Mouse (Mus musculus): ENCODE results near the gene Zfp994. TPM values are rescaled to one million over a fixed set of nuclear protein-coding genes. Genes with fewer than 3 reads are reported as not detected.
A peak's percentile ranks its signal among the peaks of the same experiment; 100 is the strongest.
"Not testable (repeated sequence)": the region's sequence is repeated elsewhere in the genome, so short reads cannot be mapped to it uniquely, and the experiment has no call there.

Zfp994 gene
- 1 to 10 TPM; 5.0 TPM for total RNA-seq (2021)
- long read RNA-seq, experiment 1, full-length matches to known transcripts: 2 of 4 reads
- long read RNA-seq, experiment 1, partial matches to known transcripts: 1 of 4 reads
- long read RNA-seq, experiment 1, other reads (novel, unspliced or antisense): 1 of 4 reads
- long read RNA-seq, experiment 2, full-length matches to known transcripts: 2 of 6 reads
- long read RNA-seq, experiment 2, partial matches to known transcripts: 0 of 6 reads
- long read RNA-seq, experiment 2, other reads (novel, unspliced or antisense): 4 of 6 reads

GRCm38 (mm10) chr17:22225422-22226012 lies at the start of gene Zfp994:
Zfp994 (minus strand) TSS chr17:22225616.
- DNase-seq (ENCODE audit: low spot score in 2 of 2): peak; percentile 98 to 99
- intact Hi-C loops (cut with DNase I): loop anchor here (10.0 kb wide), 1 partner anchor 89 kb away; the partner anchor contains the start of gene CT030661.1

DNA sequence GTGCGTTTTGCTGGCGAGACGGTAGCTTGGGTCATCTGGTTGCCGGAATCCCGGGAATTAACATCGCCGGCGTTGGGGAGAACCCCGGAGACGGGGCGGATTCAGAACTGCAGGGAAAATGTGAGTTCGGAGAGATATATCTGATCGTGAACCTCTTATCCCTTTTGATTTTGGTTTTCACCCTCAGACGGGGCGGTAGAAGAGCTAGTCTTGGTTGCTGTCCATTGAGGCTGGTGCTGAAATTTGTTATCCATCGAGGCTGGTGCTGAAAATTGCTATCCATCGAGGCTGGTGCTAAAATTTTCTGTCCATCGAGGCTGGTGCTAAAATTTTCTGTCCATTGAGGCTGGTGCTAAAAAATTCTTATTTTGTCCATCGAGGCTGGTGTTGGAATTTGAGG lies 5.3 kb upstream of the Zfp994 start:
- DNase-seq (ENCODE audit: low spot score in 2 of 2); intact Hi-C loops (cut with DNase I): not testable (repeated sequence)

- DNase-seq (ENCODE audit: low spot score in 2 of 2): peak in 1 of 2 experiments; percentile 5
- intact Hi-C loops (cut with DNase I): loop anchor here (10.0 kb wide), 1 partner anchor 90 kb away; the partner anchor contains the start of gene CT030661.1
Observed at GRCm38 (mm10) chr17:22225015-22225414, 401 bp downstream of the Zfp994 start.

DNA sequence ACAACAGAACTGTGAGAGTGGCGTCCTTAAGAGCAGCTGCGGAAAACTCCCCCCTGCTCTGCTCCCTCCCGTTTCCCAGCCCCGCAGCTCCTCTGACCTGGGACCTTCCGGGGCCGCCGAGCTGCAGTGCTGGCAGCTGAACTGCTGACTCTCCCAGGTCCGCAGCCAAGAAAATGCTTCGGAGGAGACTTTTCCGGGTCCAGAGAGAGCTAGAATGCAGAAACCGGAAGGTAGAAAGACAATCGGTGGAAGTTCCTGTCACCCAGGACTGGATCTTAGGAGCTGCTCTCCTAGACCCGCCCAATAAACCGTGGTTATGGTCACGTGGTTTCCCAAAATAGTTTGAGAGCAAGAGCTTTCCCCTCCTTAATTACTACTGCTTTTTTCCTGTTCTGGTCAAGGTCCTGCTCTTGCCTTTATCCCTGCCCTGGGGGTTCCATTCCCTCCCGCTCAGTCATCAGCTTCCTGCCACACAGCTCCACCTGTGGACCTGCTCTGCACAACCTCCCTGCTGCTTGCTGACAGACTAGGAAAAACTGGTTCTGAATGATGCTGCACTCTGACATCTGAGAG lies 59.6 kb downstream of the Zfp994 start, which contains the start of gene Zfp947:
Zfp947 (minus strand) TSS at position 469 of the 573 bp plus-strand sequence.
- intact Hi-C loops (cut with DNase I): not testable (repeated sequence)
- peak; percentile 3 to 4 for DNase-seq (ENCODE audit: low spot score in 2 of 2)

DNA sequence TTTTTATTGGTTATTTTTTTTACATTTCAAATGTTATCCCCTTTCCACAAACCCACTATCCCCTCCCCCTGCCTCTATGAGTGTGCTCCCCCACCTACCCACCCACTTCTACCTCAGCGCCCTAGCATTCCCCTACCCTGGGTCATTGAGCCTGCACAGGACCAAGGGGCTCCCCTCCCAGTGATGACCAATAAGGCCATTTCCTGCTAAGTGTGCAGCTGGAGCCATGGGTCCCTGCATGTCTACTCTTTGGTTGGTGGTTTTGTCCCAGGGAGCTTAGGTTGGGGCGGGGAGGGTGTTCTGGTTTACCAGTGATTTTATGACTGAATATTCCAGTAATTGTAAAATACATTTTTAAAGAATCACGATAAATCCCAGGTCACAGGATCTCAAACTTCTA lies 60.1 kb downstream of the Zfp994 start:
- intact Hi-C loops (cut with DNase I); DNase-seq (ENCODE audit: low spot score in 2 of 2): not testable (repeated sequence)

DNA sequence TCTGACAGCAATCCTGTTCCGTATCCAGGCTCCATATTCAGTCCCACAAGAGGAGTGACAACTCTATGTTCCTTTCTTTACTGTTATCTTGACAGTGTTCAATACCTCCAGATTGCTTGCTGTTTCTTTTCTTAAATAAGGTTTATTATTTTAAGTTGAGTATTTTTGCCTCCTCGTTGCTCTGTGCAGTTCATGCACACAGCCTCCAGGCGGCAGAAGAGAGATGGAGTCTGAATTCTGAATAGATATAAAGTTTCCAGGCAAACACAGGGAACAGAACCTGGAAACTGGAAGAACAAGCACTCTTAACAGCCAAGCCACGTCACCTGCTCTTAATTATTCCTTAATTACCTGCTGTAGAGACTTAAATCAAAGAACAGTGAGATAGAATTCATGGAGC lies 71.5 kb downstream of the Zfp994 start:
- DNase-seq (ENCODE audit: low spot score in 2 of 2); intact Hi-C loops (cut with DNase I): not testable (repeated sequence)

Other genes with a start within 250 kb of the Zfp994 start
- under 1 TPM in 1 of 2 experiments, not detected in 1; 0.27 TPM for gene Zfp947, start 59.4 kb downstream of the Zfp994 start, total RNA-seq (2021)
- 10 to 100 TPM; 10.9 to 11.4 TPM for gene CT030661.1, start 89.2 kb upstream of the Zfp994 start, total RNA-seq (2021)
- 1 to 10 TPM; 8.3 to 9.1 TPM for gene Zfp944, start 135.8 kb upstream of the Zfp994 start, total RNA-seq (2021)
- gene Zfp758, start 135.8 kb upstream of the Zfp994 start, total RNA-seq (2021): 1 to 10 TPM; 7.2 to 9.2 TPM
- gene Zfp946, start 198.6 kb upstream of the Zfp994 start, total RNA-seq (2021): 10 to 100 TPM in 1 of 2 experiments, 1 to 10 TPM in 1; 7.8 to 10.3 TPM